Mouse (Mus musculus) G1E (cell line): Measurements from ENCODE around the gene Fam107a.

Experiments
- CTCF ChIP-seq: IDR thresholded peaks from 2 replicates; pipeline ENCODE4 v1.5.1; 2012; ENCODE audit warnings: low read depth, low read length, inconsistent platforms, mixed read lengths
- GATA1 ChIP-seq: IDR thresholded peaks from 2 replicates; pipeline ENCODE4 v1.6.1; 2012; ENCODE audit warnings: borderline replicate concordance, low read length, inconsistent platforms, mixed read lengths
- GATA2 ChIP-seq: IDR thresholded peaks from 2 replicates; pipeline ENCODE4 v1.6.1; 2012; ENCODE audit warnings: low read depth, low read length, inconsistent platforms, borderline replicate concordance
- POLR2AphosphoS5 ChIP-seq: IDR thresholded peaks from 2 replicates; pipeline ENCODE4 v1.6.1; 2012; ENCODE audit warnings: low read depth, low read length, inconsistent platforms; ENCODE audit not compliant: insufficient replicate concordance

DNA sequence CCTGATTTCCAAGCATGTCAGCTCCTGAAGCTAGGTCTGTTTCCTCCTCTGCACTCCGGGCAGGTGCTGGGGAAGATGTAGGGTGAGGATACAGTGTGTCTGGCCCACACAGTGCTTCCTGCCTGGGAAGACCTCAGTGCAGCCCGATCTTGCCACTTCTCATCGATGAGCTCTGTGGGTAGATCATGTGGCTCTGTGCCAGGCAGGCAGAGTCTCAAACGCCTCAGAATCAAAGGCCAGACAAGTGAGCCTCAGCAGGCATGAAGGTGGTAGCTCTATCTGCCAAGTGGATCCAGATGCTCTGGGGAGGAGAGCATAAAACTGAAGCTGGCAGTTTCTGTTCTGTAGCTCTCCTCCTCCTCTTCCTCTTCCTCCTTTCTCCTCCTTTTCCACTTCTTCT lies 22.4 kb upstream of the Fam107a start:
- no peak for TF ChIP-seq CTCF
- no peak for TF ChIP-seq POLR2AphosphoS5
- TF ChIP-seq GATA1, result no peak
- no peak for TF ChIP-seq GATA2
